Mouse (Mus musculus): ENCODE measurements around the gene Ifitm6.
"Not testable (repeated sequence)": the region's sequence is repeated elsewhere in the genome, so short reads cannot be mapped to it uniquely, and the experiment has no call there.

The Ifitm6 gene

DNA sequence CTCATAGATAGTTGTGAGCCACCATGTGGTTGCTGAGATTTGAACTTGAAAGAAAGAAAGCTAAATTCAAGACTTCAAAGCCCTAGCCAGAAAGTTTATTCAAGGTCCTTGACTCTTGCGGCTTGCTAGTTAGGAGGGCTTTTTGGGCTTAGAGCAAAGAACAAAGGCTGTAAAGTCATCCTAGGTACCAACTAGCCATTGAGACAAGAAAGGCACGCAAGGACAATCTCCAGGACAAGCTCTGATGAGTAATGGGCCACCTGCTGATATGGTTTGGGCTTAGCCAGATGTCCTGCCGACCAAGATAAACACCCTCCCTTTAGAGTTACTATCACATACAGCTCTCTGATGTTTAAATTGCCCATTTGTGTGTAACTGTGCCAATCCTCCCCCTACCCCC is 49.0 kb downstream of the Ifitm6 start:
- DNase-seq (ENCODE audit: low spot score): not testable (repeated sequence)

- no peak for DNase-seq (ENCODE audit: low spot score)
These were observed 49.7 kb downstream of the Ifitm6 start for GRCm38 (mm10) chr7:140967862-140968591.

- DNase-seq (ENCODE audit: low spot score): no peak
These were observed 50.8 kb downstream of the Ifitm6 start, which contains the start of gene Ifitm1 for GRCm38 (mm10) chr7:140966921-140967320. Gene Ifitm1, plus strand, starts transcription at chr7:140967221.

All from urinary bladder, postnatal 10 days (tissue).